Mouse (Mus musculus) forebrain, embryonic 16.5 days (tissue): Measurements from ENCODE around the gene Trim67. TPM values are rescaled to one million over a fixed set of nuclear protein-coding genes. Genes with fewer than 3 reads are reported as not detected.

Experiments
- ATAC-seq: fragments of 200-750 bp; cut with Nextera tagmentation; 2 replicates; pipeline ENCODE4 v1.8.0; 2017; ENCODE audit warnings: mild to moderate bottlenecking, moderate library complexity
- H3K27ac ChIP-seq: fragments of 300-500 bp; sonication (generic); 2 replicates; pipeline ENCODE4 v1.5.1; 2014; ENCODE audit warnings: low read length, control low read depth
- H3K27me3 ChIP-seq: fragments of 300-500 bp; sonication (generic); replicated peaks from 2 replicates; pipeline ENCODE4 v1.6.1; 2014; ENCODE audit warnings: low read length; ENCODE audit not compliant: control insufficient read depth, insufficient read depth
- H3K36me3 ChIP-seq: fragments of 300-500 bp; sonication (generic); 2 replicates; pipeline ENCODE4 v1.6.1; 2014; ENCODE audit not compliant: control insufficient read depth, insufficient read depth
- H3K4me1 ChIP-seq: fragments of 300-500 bp; sonication (generic); replicated peaks from 2 replicates; pipeline ENCODE4 v1.6.1; 2014; ENCODE audit warnings: low read length; ENCODE audit not compliant: control insufficient read depth, insufficient read depth
- H3K4me2 ChIP-seq: fragments of 300-500 bp; sonication (generic); 2 replicates; pipeline ENCODE4 v1.6.1; 2014; ENCODE audit warnings: mild to moderate bottlenecking, low read length, control low read depth
- H3K4me3 ChIP-seq: fragments of 300-500 bp; sonication (generic); replicated peaks from 2 replicates; pipeline ENCODE4 v1.5.1; 2014; ENCODE audit warnings: mild to moderate bottlenecking, low read length, control low read depth
- H3K9ac ChIP-seq: fragments of 300-500 bp; sonication (generic); replicated peaks from 2 replicates; pipeline ENCODE4 v1.6.1; 2014; ENCODE audit warnings: low read depth, low read length, control low read depth
- H3K9me3 ChIP-seq: fragments of 300-500 bp; sonication (generic); 2 replicates; pipeline ENCODE4 v1.6.1; 2016; ENCODE audit warnings: low read length; ENCODE audit not compliant: control insufficient read depth
- WGBS: fragments of 180-500 bp; shearing (Covaris S2); extraction: QIAGEN DNeasy Blood & Tissue Kit; methylation state at CpG from one replicate; pipeline ENCODE4 v1.1.7; 2014; 5-methylcytosine and 5-hydroxymethylcytosine counted together
- polyA plus RNA-seq: library from polyadenylated mRNA; unstranded; fragments of >200 nt; fragmentation: Nextera tagmentation; extraction: Ambion mirVana; gene quantifications from 2 replicates; pipeline ENCODE4 v1.2.1, GENCODE M21; 2015

Gene Trim67
- polyA plus RNA-seq, 1 experiment from 2014 or later: 30.4 TPM

GRCm38 (mm10) chr8:124756601-124757000, 36.3 kb upstream of the Trim67 start:
- H3K36me3 ChIP-seq: no peaks in the 10 kb centered on the region
- 46% methylated on average over 5 of the region's 5 CpGs for WGBS
- peaks cover 2% of the 10 kb centered on the region for H3K4me1 ChIP-seq
- H3K27ac ChIP-seq: no peak overlapping the region
- H3K4me2 ChIP-seq: no peak overlapping the region
- H3K4me3 ChIP-seq: no peak overlapping the region
- peaks cover 27% of the 10 kb centered on the region for H3K27me3 ChIP-seq
- no peak overlapping the region for H3K9ac ChIP-seq
- ATAC-seq: no peak
- H3K9me3 ChIP-seq: no peaks in the 10 kb centered on the region

GRCm38 (mm10) chr8:124758544-124758943, 34.3 kb upstream of the Trim67 start:
- H3K9me3 ChIP-seq: no peaks in the 10 kb centered on the region
- no peak overlapping the region for H3K4me3 ChIP-seq
- H3K9ac ChIP-seq: no peak overlapping the region
- ATAC-seq: no peak
- no peak overlapping the region for H3K4me2 ChIP-seq
- H3K4me1 ChIP-seq: no peaks in the 10 kb centered on the region
- H3K27me3 ChIP-seq: peaks cover 9% of the 10 kb centered on the region
- WGBS: 47% methylated on average over 3 of the region's 3 CpGs
- H3K27ac ChIP-seq: no peak overlapping the region
- H3K36me3 ChIP-seq: no peaks in the 10 kb centered on the region

GRCm38 (mm10) chr8:124763061-124763460, 29.8 kb upstream of the Trim67 start:
- no peaks in the 10 kb centered on the region for H3K27me3 ChIP-seq
- H3K9me3 ChIP-seq: no peaks in the 10 kb centered on the region
- H3K4me3 ChIP-seq: no peak overlapping the region
- H3K9ac ChIP-seq: no peak overlapping the region
- no peaks in the 10 kb centered on the region for H3K4me1 ChIP-seq
- no peak overlapping the region for H3K4me2 ChIP-seq
- H3K36me3 ChIP-seq: no peaks in the 10 kb centered on the region
- ATAC-seq: no peak
- H3K27ac ChIP-seq: no peak overlapping the region
- 54% methylated on average over 7 of the region's 7 CpGs for WGBS

GRCm38 (mm10) chr8:124772389-124772788, 20.5 kb upstream of the Trim67 start:
- Histone ChIP-seq H3K4me3 (no peak overlapping the region), H3K27ac (no peak overlapping the region), H3K36me3 (no peaks in the 10 kb centered on the region), H3K9ac (no peak overlapping the region), H3K4me2 (no peak overlapping the region), H3K4me1 (0 out of 2 replicates have a peak, but pooled peaks cover 2% of the 10 kb centered on the region), H3K27me3 (no peaks in the 10 kb centered on the region), H3K9me3 (no peaks in the 10 kb centered on the region)
- 83% methylated on average over 2 of the region's 2 CpGs for WGBS
- no peak for ATAC-seq

- H3K27ac ChIP-seq: no peak overlapping the region
- no peak overlapping the region for H3K9ac ChIP-seq
- H3K27me3 ChIP-seq: no peaks in the 10 kb centered on the region
- WGBS: 12% methylated on average over 16 of the region's 16 CpGs
- peak; percentile 36; the same call in 1 of the 2 replicates for ATAC-seq
- no peak overlapping the region for H3K4me3 ChIP-seq
- H3K4me1 ChIP-seq: peaks cover 8% of the 10 kb centered on the region
- no peaks in the 10 kb centered on the region for H3K9me3 ChIP-seq
- H3K36me3 ChIP-seq: no peaks in the 10 kb centered on the region
- H3K4me2 ChIP-seq: peak overlapping the region; percentile 35
Observed at GRCm38 (mm10) chr8:124775695-124776094, 17.2 kb upstream of the Trim67 start.

GRCm38 (mm10) chr8:124780236-124780635, 12.7 kb upstream of the Trim67 start:
- no peaks in the 10 kb centered on the region for H3K36me3 ChIP-seq
- H3K4me3 ChIP-seq: no peak overlapping the region; the same call in 1 of the 2 replicates
- H3K4me2 ChIP-seq: peak overlapping the region; percentile 20; the same call in 1 of the 2 replicates
- H3K27me3 ChIP-seq: no peaks in the 10 kb centered on the region
- peak overlapping the region; percentile 45; the same call in 1 of the 2 replicates for H3K9ac ChIP-seq
- peak overlapping the region; percentile 76 for H3K27ac ChIP-seq
- no peaks in the 10 kb centered on the region for H3K9me3 ChIP-seq
- ATAC-seq: peak; percentile 54
- 9% methylated on average over 7 of the region's 7 CpGs for WGBS
- H3K4me1 ChIP-seq: peaks cover 23% of the 10 kb centered on the region

- H3K4me1 ChIP-seq: peaks cover 21% of the 10 kb centered on the region
- no peaks in the 10 kb centered on the region for H3K9me3 ChIP-seq
- no peaks in the 10 kb centered on the region for H3K27me3 ChIP-seq
- 75% methylated on average over 3 of the region's 3 CpGs for WGBS
- H3K9ac ChIP-seq: no peak overlapping the region
- ATAC-seq: no peak
- no peak overlapping the region for H3K27ac ChIP-seq
- no peak overlapping the region for H3K4me2 ChIP-seq
- H3K4me3 ChIP-seq: no peak overlapping the region
- H3K36me3 ChIP-seq: no peaks in the 10 kb centered on the region
Observed at GRCm38 (mm10) chr8:124782431-124782830, 10.5 kb upstream of the Trim67 start.

GRCm38 (mm10) chr8:124783228-124783627, 9.7 kb upstream of the Trim67 start:
- 87% methylated on average over 15 of the region's 15 CpGs for WGBS
- no peak overlapping the region for H3K9ac ChIP-seq
- H3K27ac ChIP-seq: no peak overlapping the region
- no peaks in the 10 kb centered on the region for H3K9me3 ChIP-seq
- no peak overlapping the region for H3K4me3 ChIP-seq
- H3K36me3 ChIP-seq: no peaks in the 10 kb centered on the region
- no peak overlapping the region for H3K4me2 ChIP-seq
- no peak for ATAC-seq
- peaks cover 21% of the 10 kb centered on the region for H3K4me1 ChIP-seq
- no peaks in the 10 kb centered on the region for H3K27me3 ChIP-seq

- peaks cover 21% of the 10 kb centered on the region for H3K4me1 ChIP-seq
- no peaks in the 10 kb centered on the region for H3K27me3 ChIP-seq
- H3K4me2 ChIP-seq: no peak overlapping the region
- H3K36me3 ChIP-seq: no peaks in the 10 kb centered on the region
- H3K9ac ChIP-seq: no peak overlapping the region
- WGBS: 72% methylated on average over 13 of the region's 13 CpGs
- H3K27ac ChIP-seq: peak overlapping the region; percentile 75
- no peak overlapping the region for H3K4me3 ChIP-seq
- ATAC-seq: peak; percentile 77
- no peaks in the 10 kb centered on the region for H3K9me3 ChIP-seq
Observed at GRCm38 (mm10) chr8:124784613-124785012, 8.3 kb upstream of the Trim67 start.

GRCm38 (mm10) chr8:124790676-124791075, 2.2 kb upstream of the Trim67 start:
- no peak overlapping the region for H3K27ac ChIP-seq
- H3K4me2 ChIP-seq: no peak overlapping the region
- 83% methylated on average over 4 of the region's 4 CpGs for WGBS
- no peak for ATAC-seq
- H3K27me3 ChIP-seq: 0 out of 2 replicates have a peak, but pooled peaks cover 4% of the 10 kb centered on the region
- H3K9ac ChIP-seq: no peak overlapping the region
- no peaks in the 10 kb centered on the region for H3K36me3 ChIP-seq
- peaks cover 21% of the 10 kb centered on the region for H3K4me1 ChIP-seq
- H3K9me3 ChIP-seq: no peaks in the 10 kb centered on the region
- H3K4me3 ChIP-seq: no peak overlapping the region
